Mouse (Mus musculus): Measurements from ENCODE around the gene Snx29. TPM values are rescaled to one million over a fixed set of nuclear protein-coding genes. Genes with fewer than 3 reads are reported as not detected.

The Snx29 gene
- total RNA-seq, 4 experiments from 2014 or later: 17.2 to 35.2 (median 21.6) TPM

DNA sequence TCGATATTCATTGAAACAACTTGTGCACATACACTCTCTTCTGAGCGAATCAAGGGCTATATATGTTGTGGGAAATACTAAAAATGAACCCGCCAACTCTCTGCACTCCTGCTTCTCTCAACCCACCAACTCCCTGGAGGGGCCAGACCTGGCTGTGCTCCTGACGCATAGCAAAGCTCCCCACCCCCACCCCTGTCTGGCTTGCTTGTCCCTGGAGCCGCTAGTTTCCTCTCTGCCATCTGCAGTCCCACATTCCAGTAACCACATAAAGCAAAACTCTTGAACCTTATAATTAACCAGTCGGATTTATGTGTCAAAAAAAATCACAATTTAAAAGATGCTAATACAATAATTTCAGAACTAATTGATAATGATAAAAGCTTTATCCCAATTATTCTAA is 320.9 kb downstream of the Snx29 start:
- DNase-seq: no peak

DNA sequence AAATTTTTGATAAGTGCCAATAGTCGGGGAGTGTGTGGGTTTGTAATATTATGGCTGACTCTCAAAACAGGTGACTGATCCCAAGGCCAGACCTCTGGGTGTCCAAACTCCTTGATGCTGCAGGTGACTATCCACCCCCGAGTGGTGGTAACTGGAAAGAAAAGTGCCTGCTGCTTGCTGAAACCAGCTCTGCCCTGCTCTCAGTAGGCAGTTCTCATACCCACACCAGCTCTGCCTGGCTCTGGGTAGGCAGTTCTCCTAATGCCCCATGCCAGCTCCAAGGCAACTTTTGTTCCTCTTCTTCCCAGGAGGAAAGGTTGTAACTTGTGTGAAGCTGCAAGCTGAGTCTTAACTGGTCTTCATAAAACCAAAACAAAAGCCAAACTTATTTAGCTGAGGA is 321.7 kb downstream of the Snx29 start:
- no peak for DNase-seq

DNA sequence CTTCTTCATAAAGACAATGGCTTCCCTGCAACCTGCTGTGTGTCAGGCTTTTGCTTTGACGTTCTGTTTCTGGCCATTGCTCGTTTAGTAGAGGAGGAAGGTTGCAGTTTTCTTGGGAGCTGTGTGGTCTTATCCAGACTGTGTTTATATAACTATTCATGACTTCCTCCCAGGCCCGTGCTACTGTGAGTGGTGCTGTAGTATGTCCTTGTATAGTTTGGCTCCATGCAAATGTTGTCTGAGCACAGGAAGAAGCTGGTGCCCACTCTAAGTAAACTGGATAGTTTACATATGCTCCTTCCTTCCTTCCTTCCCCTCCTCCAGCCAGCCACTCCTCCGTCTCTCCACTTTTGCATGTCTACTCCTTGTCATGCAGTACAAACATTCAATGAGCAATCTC is 323.0 kb downstream of the Snx29 start:
- DNase-seq: no peak

DNA sequence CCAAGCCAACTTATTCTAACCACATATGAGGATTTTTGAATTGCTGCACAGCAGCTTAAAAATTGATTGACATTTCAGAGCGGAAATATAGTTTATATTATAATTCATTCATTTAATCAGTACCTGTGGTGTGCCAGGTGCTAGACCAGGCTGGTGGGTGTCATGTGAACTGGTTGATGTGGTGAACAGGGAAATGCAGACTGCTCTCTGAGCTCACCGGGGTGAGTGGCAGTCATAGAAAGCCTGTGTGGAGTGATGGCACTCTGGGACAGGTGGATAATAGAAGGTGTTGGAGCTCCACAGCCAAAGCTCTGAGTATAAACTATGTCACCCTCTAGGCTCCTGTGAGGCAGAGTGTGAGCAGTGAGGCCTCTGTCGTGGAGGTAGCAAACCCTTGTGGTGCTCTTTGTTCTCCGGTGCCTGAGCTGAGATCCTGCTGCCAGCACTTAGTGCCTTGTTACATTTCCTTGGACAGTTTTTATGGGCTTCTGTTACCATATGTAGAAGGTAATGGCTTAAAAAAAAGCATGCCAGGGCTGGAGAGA is 324.1 kb downstream of the Snx29 start:
- DNase-seq: no peak

DNA sequence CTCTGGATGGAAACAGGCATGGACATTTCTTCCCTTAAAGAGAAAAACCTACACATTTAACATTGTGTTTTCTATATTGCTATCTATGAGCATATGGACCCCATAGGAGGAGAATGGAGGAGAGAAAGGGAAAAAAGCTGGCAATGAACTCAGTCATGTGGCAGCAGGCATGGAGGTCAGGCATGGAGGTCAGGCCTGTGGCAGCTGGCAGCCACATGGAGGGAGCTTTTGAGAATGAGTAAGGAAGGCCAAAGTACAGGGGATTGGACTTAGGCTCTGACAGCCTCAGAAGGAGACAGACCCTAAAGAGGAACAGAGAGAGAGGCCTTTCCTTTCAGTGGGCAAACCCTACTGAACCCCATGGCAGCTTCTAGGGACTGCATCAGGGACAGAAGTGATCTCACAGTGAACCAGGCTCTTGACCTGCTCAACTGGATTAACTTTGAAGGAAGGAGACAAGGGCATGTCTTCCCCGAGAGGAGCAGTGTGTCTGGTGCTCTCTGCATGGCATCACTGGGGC is 325.5 kb downstream of the Snx29 start:
- no peak for DNase-seq

DNA sequence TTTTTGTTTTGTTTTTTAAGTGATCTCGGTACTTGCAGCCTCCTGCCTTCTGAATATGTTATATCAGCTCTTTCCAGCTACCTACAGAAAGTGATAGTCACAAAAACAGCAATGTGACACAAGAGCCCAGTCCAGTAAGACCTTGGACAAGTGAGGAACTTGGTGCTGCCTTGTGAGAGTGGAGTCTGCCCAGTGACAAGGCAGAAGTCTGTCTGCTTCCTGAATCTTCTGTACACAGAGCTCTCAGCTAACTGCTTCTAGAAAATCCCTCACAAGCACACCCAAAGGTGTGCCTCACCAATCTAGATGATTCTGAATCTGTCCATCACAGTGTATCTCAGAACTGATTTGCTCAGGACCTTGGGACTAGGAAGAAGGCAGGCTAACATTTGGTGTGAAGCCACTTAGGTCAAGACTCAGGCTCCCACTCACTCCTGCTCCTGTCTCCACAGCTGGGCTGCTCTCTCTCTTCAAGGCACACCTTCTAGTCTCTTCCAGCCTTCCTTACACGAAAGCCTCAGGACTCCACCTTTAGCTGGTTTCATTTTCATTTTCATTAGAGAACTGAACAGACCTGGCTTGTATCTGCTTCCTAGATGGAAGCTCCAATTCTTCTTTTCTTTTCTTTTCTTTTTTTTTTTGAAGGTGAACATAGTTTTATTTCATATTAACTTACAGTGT is 330.1 kb downstream of the Snx29 start:
- no peak for DNase-seq

DNA sequence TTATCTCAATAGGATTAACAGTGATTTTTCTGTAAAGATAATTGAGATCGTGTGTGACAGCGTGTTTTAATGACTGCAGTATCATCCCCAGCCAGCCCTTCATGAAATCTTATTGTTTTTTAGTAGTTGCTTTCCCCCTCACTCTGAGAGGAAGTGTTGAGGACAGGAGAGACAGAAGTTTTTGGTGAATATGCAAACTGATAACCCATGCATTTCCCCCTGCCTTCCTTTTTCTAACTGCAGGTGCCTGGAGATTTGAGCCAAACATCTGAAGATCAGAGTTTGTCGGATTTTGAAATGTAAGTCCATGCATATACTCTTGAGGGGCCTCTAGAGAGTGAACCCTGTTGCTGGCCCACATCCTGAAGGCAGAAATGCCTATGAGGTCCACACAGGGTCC is 333.2 kb downstream of the Snx29 start:
- DNase-seq: no peak

DNA sequence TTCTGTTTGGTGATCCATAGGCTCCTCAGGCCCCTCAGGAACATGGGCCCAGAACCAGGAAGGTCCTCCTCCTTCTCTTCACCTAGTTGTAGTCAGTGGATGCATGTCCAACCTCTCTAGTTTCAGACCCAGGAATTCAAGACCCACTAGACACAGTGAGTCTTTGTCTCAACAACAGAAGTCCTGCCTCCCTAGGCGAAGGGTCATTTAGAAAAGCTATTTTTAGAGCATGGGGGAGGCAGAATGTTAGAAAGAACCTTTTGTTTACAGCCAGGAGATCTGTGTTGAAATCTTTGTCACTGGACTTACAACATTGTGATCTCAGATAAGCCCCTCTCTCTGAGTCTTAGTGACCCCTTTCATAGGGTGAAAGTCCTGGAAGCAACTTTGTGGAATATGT is 334.4 kb downstream of the Snx29 start:
- no peak for DNase-seq

DNA sequence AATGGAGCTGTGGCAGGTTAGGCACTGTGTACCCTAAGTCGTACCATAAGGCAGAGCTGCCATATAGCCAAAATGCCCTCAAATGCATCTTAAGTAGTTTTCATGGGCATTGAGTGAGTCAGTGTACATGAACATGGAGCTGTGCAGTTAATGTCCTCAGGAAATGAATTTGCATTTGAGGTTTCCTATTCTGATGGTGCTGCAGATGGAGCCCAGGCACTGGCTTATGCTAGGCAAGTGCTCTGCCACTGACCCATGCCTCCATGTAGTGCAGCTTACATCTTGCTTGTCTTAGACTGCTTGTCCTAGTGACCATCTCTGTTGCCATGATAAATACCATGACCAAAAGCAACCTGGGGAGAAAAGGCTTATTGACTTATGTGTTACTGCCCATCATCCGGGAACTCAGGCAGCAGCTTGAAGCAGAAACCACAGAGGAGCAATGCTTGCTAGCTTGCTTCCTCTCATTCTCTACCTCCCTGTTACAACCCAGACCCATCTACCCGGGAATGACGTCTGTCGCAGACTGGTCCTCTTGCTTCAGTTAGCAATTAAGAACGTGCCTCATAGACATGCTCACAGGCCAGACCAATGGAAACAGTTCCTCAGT is 336.5 kb downstream of the Snx29 start:
- no peak for DNase-seq

DNA sequence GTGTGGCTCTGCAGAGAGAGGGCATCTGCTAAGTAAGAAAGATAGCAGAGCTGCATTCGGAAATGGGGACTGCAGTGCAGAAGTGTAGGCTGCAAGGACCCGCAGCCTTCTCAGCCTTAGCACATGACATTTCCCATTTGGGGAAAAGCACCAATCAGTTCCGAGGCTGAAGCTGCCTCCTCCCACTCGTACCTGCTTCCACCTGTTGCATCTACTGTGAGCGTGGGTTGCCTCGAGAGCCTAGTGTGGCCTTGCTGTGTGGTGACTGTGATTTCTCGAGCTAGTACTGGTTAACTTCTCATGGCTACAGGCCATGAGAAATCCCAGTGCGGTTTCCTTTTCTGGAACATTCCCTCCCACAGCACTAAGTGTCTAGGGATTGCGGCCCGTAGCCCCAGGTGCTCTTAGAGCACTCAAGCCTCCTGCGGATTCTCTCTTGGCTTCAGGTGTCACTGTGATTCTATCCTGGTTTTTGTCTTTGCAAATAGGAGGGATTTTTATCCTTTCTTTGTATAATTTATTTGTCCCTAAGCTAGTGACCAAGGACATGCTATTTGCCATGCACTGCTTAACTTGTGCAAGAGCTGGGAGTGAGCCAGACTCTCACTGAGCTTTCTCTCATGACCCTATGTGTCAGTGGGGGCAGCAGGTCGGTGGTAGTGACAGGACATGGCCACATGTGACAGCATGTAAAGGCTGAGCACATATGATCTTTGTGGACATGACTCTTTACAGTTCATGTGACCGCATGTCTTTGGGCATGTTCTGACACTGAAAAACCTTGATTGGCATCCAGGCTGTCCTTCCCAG is 342.4 kb downstream of the Snx29 start:
- DNase-seq: peak; percentile 69

DNA sequence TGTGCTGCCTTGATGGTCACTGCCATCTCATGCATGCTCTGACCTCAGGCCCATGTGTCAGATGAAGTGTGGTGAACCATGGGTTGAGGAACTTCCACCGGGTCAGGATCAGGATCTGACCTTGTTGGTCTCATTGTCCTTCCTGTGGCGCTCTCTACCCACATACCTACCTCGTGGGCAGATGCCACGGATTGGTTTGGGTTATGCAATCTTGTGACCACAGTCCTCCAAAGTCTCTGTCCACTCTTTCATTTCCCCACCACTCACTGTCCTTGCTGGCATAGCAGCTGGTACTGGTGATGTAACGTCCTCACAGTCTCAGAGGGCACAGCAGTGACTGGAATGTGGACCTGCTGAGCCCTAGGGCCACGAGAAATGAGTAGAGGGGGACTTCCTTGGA is 343.2 kb downstream of the Snx29 start:
- DNase-seq: peak; percentile 75

DNA sequence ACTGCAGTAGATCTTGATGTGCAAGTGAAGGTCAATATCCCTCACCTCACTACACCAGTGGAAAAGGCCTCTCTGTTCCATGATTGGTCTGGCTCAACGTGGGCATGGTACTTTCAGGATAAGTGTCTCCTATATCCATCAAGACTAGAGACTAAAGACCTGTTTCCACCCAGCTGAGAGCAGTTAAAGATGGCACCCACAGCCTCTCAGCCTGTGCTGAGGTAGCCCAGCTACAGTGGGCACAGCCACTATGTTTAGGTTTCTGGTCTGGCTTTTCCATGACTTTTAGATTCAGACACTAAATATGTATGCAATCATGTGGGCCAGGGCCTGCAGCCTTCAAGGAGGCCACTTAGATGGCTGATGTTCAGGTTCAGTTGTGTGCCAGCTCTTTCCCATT is 345.7 kb downstream of the Snx29 start:
- DNase-seq: no peak

DNA sequence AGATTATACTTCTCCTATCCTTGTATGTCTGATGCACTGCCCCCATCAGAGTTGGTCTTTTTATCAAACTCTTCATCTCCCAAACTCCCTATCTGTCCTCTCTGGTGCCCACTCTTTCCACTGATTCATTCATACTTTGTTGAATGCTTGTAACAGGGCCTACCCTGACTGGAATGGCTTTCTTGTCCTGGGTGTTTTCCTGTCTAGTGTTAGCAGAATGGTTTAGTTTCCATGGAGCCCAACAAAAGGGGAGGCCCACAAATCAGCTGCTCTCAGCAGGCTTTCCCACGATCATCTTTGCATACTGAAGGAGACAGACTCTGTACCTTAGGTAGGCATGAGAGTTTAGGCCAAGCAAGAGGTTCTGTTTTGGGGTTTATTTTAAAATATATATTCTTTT is 346.2 kb downstream of the Snx29 start:
- DNase-seq: no peak

DNA sequence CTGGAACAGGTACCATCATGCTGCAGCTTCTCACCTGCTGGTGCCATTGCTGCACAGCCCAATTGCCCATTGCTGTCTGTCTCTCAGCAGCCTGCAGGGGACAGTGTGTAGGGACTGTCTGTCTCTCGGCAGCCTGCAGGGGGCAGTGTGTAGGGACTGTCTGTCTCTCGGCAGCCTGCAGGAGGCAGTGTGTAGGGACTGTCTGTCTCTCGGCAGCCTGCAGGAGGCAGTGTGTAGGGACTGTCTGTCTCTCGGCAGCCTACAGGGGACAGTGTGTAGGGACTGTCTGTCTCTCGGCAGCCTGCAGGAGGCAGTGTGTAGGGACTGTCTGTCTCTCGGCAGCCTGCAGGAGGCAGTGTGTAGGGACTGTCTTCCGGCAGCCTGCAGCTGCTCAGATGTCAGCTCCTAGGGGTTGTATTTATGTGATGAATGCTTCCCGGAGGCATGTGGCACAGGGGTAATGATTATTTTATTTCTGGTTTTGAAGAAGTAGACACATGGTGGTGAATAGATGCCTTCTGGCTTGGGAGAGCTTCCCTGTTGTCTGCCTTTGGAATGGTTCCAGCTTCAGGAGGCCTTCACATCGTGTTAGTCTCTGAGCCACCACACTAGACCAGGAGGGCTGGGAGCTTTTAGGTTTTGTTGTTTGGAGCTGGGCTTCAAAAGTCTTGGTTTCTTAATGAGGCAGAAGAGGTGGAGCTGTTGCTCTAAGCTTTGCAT is 347.7 kb downstream of the Snx29 start:
- DNase-seq: no peak

DNA sequence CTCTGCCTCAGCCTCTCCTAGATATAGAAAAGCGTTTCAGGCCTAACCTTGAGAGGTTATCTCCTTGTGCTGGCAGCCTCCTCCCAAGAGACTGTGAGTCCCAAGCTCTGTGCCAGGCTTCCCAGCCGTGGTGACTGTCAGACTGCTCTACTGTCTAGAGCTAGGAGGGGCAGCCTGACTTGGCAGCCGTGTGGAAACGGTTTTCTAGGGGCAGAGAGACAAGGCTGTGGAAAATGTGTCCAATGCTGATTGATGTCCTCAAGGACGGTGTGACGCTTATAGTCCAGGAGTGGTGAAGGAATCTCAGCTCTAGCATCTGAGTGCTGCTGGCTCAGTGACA is 348.2 kb downstream of the Snx29 start:
- peak; percentile 32 for DNase-seq

DNA sequence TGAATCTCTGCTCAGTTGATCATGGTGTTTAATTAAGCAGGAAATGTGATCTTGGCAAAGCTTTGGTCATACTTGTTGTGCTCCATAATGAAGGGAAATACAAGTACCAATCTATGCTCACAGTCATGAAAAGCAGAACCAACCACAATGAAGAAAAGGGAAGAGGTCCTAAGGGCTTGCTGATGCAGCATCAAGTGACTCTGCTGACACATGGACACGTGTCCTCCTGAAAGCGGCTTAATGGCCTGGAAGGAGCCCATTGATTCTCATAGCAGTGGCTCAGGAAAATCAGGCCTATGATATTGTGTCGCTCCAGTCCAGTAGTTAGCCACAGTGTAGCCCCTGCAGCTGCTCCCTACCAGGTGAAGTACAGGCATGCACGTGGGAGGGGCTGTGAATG is 353.3 kb downstream of the Snx29 start:
- DNase-seq: no peak

DNA sequence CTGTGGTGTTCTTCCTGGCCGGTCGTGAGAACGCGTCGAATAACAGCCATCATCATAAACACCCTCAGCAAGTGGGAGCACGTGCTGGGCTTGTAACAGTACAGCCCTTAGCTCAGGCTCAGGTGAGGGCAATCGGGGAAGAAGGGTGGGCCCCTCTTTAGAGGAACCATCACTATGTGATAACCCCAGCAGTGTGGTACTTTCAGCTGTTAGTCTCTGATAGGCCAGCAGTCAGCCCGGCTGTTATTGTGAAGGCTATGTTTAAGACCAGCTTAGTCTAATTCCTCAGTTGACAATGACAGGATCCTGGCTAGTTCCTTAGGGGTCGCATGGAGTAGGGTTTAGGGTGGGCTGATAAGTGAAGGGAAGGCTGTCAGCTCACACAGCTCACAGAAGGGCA is 362.6 kb downstream of the Snx29 start:
- DNase-seq: no peak

DNA sequence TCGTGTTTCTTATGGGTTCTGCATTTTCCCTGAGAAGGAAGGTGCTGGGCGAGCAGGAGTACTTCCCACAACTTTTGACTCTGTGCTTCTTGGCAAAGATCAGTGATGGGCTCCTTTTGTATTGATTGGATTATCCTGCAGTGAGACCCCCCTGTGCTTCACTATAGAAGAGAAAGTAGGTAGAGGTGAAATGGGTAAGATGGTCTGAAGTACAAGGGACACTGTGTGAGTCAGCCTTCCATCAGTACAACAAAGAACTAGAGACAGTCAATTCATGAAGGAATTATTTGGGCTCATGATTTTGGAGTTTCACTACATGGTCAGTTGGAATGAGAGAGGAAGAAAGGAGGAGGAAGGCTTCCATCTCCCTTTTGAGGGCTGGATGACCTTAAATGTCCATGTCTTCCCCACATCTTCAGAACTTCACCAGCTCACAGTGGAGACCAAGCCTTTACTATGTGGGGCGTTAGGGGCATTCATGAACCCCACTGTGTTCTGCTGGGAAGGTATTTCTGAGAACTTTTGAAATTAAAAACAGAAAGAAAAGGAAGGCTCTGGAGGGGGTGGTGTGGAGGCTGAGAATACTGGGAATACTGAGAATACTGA is 363.1 kb downstream of the Snx29 start:
- no peak for DNase-seq

DNA sequence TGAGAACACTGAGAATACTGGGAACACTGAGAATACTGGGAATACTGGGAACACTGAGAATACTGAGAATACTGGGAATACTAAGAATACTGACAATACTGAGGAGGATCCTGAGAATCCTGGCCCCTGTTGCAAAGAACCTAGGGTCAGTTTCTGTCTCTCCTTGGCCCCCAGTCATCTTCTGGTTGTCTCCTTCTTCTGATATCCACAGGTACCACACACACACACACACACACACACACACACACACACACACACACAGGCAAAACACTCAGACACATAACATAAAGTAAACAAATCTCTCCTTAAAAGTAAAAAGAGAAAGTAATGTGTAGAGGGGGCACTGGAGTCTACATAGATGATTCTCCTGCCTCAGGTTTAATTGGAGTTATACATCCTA is 365.1 kb downstream of the Snx29 start:
- no peak for DNase-seq

DNA sequence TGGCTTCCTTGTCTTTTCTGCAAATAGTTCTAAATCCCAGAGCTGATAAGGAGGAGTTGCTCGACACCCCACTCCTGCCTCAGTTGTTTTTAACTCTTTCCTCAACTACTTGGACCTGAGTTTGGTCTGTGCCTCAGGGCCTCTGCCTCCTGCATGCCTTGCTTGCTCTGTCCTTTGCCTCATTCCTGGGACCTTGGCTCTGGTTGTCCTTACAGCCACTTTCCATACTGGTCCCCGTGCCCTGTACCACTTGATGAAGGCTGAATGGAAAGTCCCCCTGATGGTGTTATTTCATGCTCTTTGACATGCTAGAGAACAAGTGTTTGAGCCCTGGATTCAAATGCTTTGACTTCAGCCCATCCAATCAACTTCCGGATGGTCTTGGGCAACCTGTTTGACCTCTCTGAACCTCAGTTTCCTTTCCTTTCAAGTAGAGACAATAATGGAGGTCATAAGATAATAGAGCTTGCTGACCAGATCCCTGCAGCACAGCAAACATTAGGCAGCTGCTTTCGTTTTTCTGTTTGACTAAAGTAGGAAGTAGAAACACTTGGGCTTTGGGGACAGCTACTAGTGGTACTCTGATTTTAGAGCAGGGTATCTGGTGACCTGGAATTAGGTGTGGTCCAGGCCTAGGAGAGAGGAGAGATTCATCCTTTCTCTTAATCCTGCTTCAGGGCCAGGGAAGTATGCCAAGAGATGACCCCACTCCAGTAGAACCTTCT is 365.7 kb downstream of the Snx29 start:
- no peak for DNase-seq

DNA sequence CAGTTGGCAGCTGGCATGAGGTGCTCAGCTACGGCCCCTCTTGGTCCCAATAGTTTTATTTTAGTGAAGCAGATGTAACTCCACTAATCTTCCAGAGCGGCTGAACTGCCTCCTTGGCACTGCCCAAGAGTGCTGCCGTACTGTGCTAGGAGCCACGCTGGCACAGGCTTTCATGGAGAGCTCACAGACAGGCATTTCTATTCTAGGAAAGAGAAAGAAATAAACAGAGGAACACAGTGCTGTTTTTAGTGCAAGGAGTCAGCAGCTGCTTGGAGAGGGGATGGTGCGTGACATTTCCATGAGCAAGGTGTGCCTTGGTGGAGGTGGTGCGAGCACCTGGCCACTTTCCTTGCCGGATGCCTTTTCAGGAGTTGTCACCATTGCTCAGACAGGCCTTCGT is 367.4 kb downstream of the Snx29 start:
- no peak for DNase-seq

DNA sequence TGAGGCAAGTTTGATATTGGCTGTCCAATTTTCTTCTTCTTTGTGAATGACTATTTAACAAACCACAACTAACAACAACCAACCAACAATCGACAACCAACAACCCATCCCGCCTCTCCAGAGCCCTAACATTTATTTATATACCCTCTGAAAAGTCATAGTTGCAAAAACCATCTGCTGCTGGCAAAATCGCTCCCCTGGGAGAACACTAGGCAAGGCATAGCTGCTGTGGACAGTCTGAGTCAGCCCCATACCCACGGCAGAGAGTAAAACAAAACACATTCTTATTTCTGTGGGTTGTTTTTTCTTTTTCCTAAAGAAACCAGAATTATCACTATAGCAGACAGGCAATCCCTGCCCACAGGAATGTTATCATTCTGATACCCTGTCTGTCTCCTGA is 368.0 kb downstream of the Snx29 start:
- DNase-seq: no peak
